Mouse (Mus musculus) embryonic facial prominence, embryonic 11.5 days (tissue): Measurements from ENCODE around the gene Dtnb. TPM values are rescaled to one million over a fixed set of nuclear protein-coding genes. Genes with fewer than 3 reads are reported as not detected.

Source experiments
- ATAC-seq: fragments of 200-750 bp; cut with Nextera tagmentation; replicated peaks from 2 replicates; pipeline ENCODE4 v1.8.0; 2017; ENCODE audit warnings: low read depth; ENCODE audit not compliant: insufficient number of reproducible peaks, low FRiP score, low TSS enrichment
- DNase-seq: peaks from one replicate; pipeline ENCODE4 v3.0.0-alpha.2; 2015; ENCODE audit warnings: low spot score
- H3K27ac ChIP-seq: fragments of 300-500 bp; sonication (generic); replicated peaks from 2 replicates; pipeline ENCODE4 v1.5.1; 2014; ENCODE audit warnings: mild to moderate bottlenecking, low read depth, low read length, control low read depth
- H3K27me3 ChIP-seq: fragments of 300-500 bp; sonication (generic); 2 replicates; pipeline ENCODE4 v1.6.1; 2014; ENCODE audit warnings: mild to moderate bottlenecking, low read length, moderate library complexity, mixed read lengths; ENCODE audit not compliant: control insufficient read depth, insufficient read depth
- H3K36me3 ChIP-seq: fragments of 300-500 bp; sonication (generic); replicated peaks from 2 replicates; pipeline ENCODE4 v1.6.1; 2014; ENCODE audit warnings: low read depth, mild to moderate bottlenecking, low read length, moderate library complexity, mixed read lengths; ENCODE audit not compliant: control insufficient read depth, insufficient read depth
- H3K4me1 ChIP-seq: fragments of 300-500 bp; sonication (generic); 2 replicates; pipeline ENCODE4 v1.6.1; 2014; ENCODE audit warnings: low read length, mixed read lengths; ENCODE audit not compliant: control insufficient read depth, insufficient read depth
- H3K4me2 ChIP-seq: fragments of 300-500 bp; sonication (generic); 2 replicates; pipeline ENCODE4 v1.6.1; 2014; ENCODE audit warnings: low read depth, mild to moderate bottlenecking, control low read depth, low read length, moderate library complexity
- H3K4me3 ChIP-seq: fragments of 300-500 bp; sonication (generic); 2 replicates; pipeline ENCODE4 v1.5.1; 2014; ENCODE audit warnings: low read depth, low read length, control low read depth
- H3K9ac ChIP-seq: fragments of 300-500 bp; sonication (generic); replicated peaks from 2 replicates; pipeline ENCODE4 v1.6.1; 2014; ENCODE audit warnings: mild to moderate bottlenecking, control low read depth, low read length
- H3K9me3 ChIP-seq: fragments of 300-500 bp; sonication (generic); replicated peaks from 2 replicates; pipeline ENCODE4 v1.6.1; 2016; ENCODE audit warnings: mild to moderate bottlenecking, low read length, inconsistent platforms, mixed read lengths; ENCODE audit not compliant: control insufficient read depth
- WGBS: fragments of 180-500 bp; shearing (Covaris S2); extraction: QIAGEN DNeasy Blood & Tissue Kit; methylation state at CpG from one replicate; pipeline ENCODE4 v1.1.7; 2014; 5-methylcytosine and 5-hydroxymethylcytosine counted together
- polyA plus RNA-seq: library from polyadenylated mRNA; unstranded; fragments of >200 nt; fragmentation: Nextera tagmentation; extraction: Ambion mirVana; gene quantifications from 2 replicates; pipeline ENCODE4 v1.2.1, GENCODE M21; 2014

The Dtnb gene
- polyA plus RNA-seq, 1 experiment from 2014 or later: 40.4 TPM

GRCm38 (mm10) chr12:3732623-3733265, 160.6 kb downstream of the Dtnb start:
- no peak overlapping the region for H3K27ac ChIP-seq
- H3K27me3 ChIP-seq: no peaks in the 10 kb centered on the region
- no peak overlapping the region for H3K4me2 ChIP-seq
- H3K4me1 ChIP-seq: no peaks in the 10 kb centered on the region
- no peak overlapping the region for H3K9ac ChIP-seq
- no peaks in the 10 kb centered on the region for H3K36me3 ChIP-seq
- 84% methylated on average over 11 of the region's 11 CpGs for WGBS
- DNase-seq (no peak), ATAC-seq (no peak)
- H3K4me3 ChIP-seq: no peak overlapping the region
- no peaks in the 10 kb centered on the region for H3K9me3 ChIP-seq

- Histone ChIP-seq H3K36me3 (no peaks in the 10 kb centered on the region), H3K4me3 (no peak overlapping the region), H3K9ac (no peak overlapping the region), H3K27me3 (no peaks in the 10 kb centered on the region), H3K9me3 (no peaks in the 10 kb centered on the region), H3K4me1 (no peaks in the 10 kb centered on the region), H3K4me2 (no peak overlapping the region), H3K27ac (no peak overlapping the region)
- DNase-seq: no peak
- ATAC-seq: no peak
- WGBS: 78% methylated on average over 7 of the region's 7 CpGs
Measured at GRCm38 (mm10) chr12:3733328-3733727, 161.1 kb downstream of the Dtnb start.

- H3K36me3 ChIP-seq: no peaks in the 10 kb centered on the region
- no peaks in the 10 kb centered on the region for H3K4me1 ChIP-seq
- DNase-seq (no peak), ATAC-seq (no peak)
- no peak overlapping the region for H3K9ac ChIP-seq
- no peak overlapping the region for H3K27ac ChIP-seq
- no peak overlapping the region for H3K4me3 ChIP-seq
- no peaks in the 10 kb centered on the region for H3K9me3 ChIP-seq
- H3K4me2 ChIP-seq: no peak overlapping the region
- no peaks in the 10 kb centered on the region for H3K27me3 ChIP-seq
- 90% methylated on average over 7 of the region's 7 CpGs for WGBS
Measured at GRCm38 (mm10) chr12:3737009-3737408, 164.8 kb downstream of the Dtnb start.

DNA sequence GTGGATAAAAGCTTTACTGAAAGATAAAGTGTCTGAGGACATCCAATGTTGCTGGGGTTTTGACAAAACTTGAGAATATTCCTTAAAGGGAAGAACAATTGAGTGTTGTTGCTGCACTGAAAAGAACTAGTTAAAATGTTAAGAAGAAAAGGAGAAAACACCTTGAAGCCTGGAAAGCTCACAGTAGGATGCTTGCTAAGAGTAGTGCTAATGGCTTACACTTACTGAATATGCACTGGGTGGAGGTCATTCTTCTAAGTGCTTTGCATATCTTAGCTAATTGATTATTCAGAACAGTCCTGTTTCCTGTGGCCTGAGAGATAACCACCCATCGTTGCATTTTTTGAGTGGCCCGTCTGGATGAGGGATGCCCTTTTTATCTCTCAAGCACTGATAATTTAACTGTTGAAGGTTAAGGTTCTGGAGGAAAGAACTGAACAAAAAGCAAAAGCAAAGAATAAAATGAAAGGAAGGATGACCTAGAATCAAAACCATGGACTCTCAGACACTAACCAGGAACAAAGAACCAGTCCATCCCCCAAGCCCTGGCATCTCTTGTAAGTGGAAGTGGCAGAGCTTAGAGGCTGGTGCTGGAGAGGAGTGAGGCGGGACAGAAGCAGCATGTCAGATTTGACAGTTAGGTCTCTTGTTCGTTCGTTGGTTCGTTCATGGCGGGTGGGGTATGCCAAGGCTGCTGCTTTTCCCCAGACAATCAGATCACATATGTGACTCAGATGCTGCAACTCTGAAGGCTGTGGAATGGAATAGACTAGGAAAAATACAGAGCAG, 166.8 kb downstream of the Dtnb start:
- no peak overlapping the region for H3K4me2 ChIP-seq
- no peak overlapping the region for H3K4me3 ChIP-seq
- DNase-seq (no peak), ATAC-seq (no peak)
- H3K27me3 ChIP-seq: no peaks in the 10 kb centered on the region
- no peaks in the 10 kb centered on the region for H3K9me3 ChIP-seq
- no peak overlapping the region for H3K27ac ChIP-seq
- no peaks in the 10 kb centered on the region for H3K4me1 ChIP-seq
- no peak overlapping the region for H3K9ac ChIP-seq
- H3K36me3 ChIP-seq: no peaks in the 10 kb centered on the region
- WGBS: 60% methylated on average over 7 of the region's 7 CpGs

GRCm38 (mm10) chr12:3739749-3740704, 167.8 kb downstream of the Dtnb start:
- ATAC-seq: no peak
- Histone ChIP-seq H3K4me2 (no peak overlapping the region), H3K27ac (no peak overlapping the region), H3K9ac (no peak overlapping the region), H3K27me3 (no peaks in the 10 kb centered on the region), H3K9me3 (no peaks in the 10 kb centered on the region), H3K36me3 (no peaks in the 10 kb centered on the region), H3K4me1 (no peaks in the 10 kb centered on the region), H3K4me3 (no peak overlapping the region)
- no peak for DNase-seq
- WGBS: 85% methylated on average over 18 of the region's 18 CpGs

GRCm38 (mm10) chr12:3740705-3741081, 168.5 kb downstream of the Dtnb start:
- no peak for DNase-seq
- H3K4me1 ChIP-seq: no peaks in the 10 kb centered on the region
- H3K9me3 ChIP-seq: no peaks in the 10 kb centered on the region
- ATAC-seq: no peak
- H3K9ac ChIP-seq: no peak overlapping the region
- no peak overlapping the region for H3K4me2 ChIP-seq
- H3K4me3 ChIP-seq: no peak overlapping the region
- no peak overlapping the region for H3K27ac ChIP-seq
- no peaks in the 10 kb centered on the region for H3K36me3 ChIP-seq
- 80% methylated on average over 3 of the region's 3 CpGs for WGBS
- H3K27me3 ChIP-seq: no peaks in the 10 kb centered on the region

DNA sequence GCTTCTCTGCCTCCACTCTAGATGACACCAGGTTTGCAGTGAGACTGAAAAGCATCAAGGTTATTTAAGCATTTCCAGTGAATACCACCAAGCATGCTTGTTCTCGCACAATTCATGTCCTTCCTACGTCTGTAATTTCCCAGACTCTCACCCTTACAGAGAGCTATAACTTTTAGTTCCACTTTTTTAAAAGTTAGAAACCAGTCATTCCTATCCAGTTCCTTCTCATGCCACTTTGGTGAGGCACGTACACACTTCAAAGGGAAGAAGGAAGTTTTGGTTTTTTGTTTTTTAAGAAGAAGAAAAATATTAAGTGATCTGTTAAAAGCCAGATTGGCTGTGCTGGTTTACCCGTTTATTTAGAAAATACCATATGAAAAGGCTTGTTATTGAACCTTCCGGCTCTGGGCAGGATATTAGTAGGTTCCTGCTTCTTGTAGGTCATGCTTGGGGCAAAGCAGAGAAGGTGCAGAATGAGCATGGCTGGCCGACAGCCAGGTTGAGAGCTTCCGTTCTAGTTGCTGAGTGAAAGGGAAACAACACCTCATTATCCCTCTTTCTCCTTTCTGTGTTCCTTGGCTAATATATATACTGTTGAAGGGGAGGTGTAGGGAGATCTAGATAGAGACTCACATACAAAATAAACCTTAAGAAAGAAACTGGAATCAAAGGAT, 173.4 kb downstream of the Dtnb start:
- Histone ChIP-seq H3K27me3 (no peaks in the 10 kb centered on the region), H3K27ac (no peak overlapping the region), H3K4me2 (no peak overlapping the region), H3K9ac (no peak overlapping the region), H3K36me3 (no peaks in the 10 kb centered on the region), H3K9me3 (no peaks in the 10 kb centered on the region), H3K4me1 (no peaks in the 10 kb centered on the region), H3K4me3 (no peak overlapping the region)
- DNase-seq: no peak
- WGBS: 88% methylated on average over 7 of the region's 7 CpGs
- ATAC-seq: no peak
